Mouse (Mus musculus) lung, adult 2 months (tissue): ENCODE data around the gene Dnajc9.

Experiments
- CTCF ChIP-seq: fragments of 200-500 bp; IDR thresholded peaks from 2 replicates; pipeline ENCODE4 v1.5.1; 2011; ENCODE audit warnings: mild to moderate bottlenecking, low read length, control low read depth; ENCODE audit not compliant: insufficient read depth
- POLR2A ChIP-seq: fragments of 200-500 bp; IDR thresholded peaks from 2 replicates; pipeline ENCODE4 v1.6.1; 2011; ENCODE audit warnings: low read depth, mild to moderate bottlenecking, control low read depth, low read length, borderline replicate concordance; ENCODE audit errors: extremely low read depth

- TF ChIP-seq POLR2A (no peak), CTCF (no peak)
Measured at GRCm38 (mm10) chr14:20392326-20392725, 3.6 kb upstream of the Dnajc9 start.
